Mouse (Mus musculus) forebrain, embryonic 11.5 days (tissue): ENCODE results near the gene Arhgap35. TPM values are rescaled to one million over a fixed set of nuclear protein-coding genes. Genes with fewer than 3 reads are reported as not detected.

Source experiments
- ATAC-seq: fragments of 200-750 bp; cut with Nextera tagmentation; replicated peaks from 2 replicates; pipeline ENCODE4 v1.8.0; 2017; ENCODE audit warnings: moderate TSS enrichment; ENCODE audit not compliant: low FRiP score
- DNase-seq: peaks from one replicate; pipeline ENCODE4 v3.0.0-alpha.2; 2017; ENCODE audit warnings: low spot score
- H3K27ac ChIP-seq: fragments of 300-500 bp; sonication (generic); 2 replicates; pipeline ENCODE4 v1.5.1; 2014; ENCODE audit warnings: low read depth, low read length
- H3K27me3 ChIP-seq: fragments of 300-500 bp; sonication (generic); 2 replicates; pipeline ENCODE4 v1.6.1; 2014; ENCODE audit warnings: mild to moderate bottlenecking, low read length, mixed read lengths; ENCODE audit not compliant: control insufficient read depth, insufficient read depth
- H3K36me3 ChIP-seq: fragments of 300-500 bp; sonication (generic); 2 replicates; pipeline ENCODE4 v1.6.1; 2014; ENCODE audit warnings: mild to moderate bottlenecking, low read length, moderate library complexity, mixed read lengths; ENCODE audit not compliant: control insufficient read depth, insufficient read depth
- H3K4me1 ChIP-seq: fragments of 300-500 bp; sonication (generic); replicated peaks from 2 replicates; pipeline ENCODE4 v1.6.1; 2014; ENCODE audit warnings: low read length, mixed read lengths; ENCODE audit not compliant: control insufficient read depth, insufficient read depth
- H3K4me2 ChIP-seq: fragments of 300-500 bp; sonication (generic); 2 replicates; pipeline ENCODE4 v1.6.1; 2014; ENCODE audit warnings: low read depth, mild to moderate bottlenecking, low read length, moderate library complexity, mixed read lengths; ENCODE audit not compliant: severe bottlenecking
- H3K4me3 ChIP-seq: fragments of 300-500 bp; sonication (generic); 2 replicates; pipeline ENCODE4 v1.5.1; 2014; ENCODE audit warnings: low read depth, low read length
- H3K9ac ChIP-seq: fragments of 300-500 bp; sonication (generic); 2 replicates; pipeline ENCODE4 v1.6.1; 2014; ENCODE audit warnings: low read length
- H3K9me3 ChIP-seq: fragments of 300-500 bp; sonication (generic); 2 replicates; pipeline ENCODE4 v1.6.1; 2016; ENCODE audit warnings: low read length, mixed read lengths; ENCODE audit not compliant: control insufficient read depth
- WGBS: fragments of 180-500 bp; shearing (Covaris S2); extraction: QIAGEN DNeasy Blood & Tissue Kit; methylation state at CpG from one replicate; pipeline ENCODE4 v1.1.7; 2014; 5-methylcytosine and 5-hydroxymethylcytosine counted together
- polyA plus RNA-seq: library from polyadenylated mRNA; unstranded; fragments of >200 nt; fragmentation: Nextera tagmentation; extraction: Ambion mirVana; gene quantifications from 2 replicates; pipeline ENCODE4 v1.2.1, GENCODE M21; 2014

Gene Arhgap35
- polyA plus RNA-seq, 1 experiment from 2014 or later = 45.2 TPM

DNA sequence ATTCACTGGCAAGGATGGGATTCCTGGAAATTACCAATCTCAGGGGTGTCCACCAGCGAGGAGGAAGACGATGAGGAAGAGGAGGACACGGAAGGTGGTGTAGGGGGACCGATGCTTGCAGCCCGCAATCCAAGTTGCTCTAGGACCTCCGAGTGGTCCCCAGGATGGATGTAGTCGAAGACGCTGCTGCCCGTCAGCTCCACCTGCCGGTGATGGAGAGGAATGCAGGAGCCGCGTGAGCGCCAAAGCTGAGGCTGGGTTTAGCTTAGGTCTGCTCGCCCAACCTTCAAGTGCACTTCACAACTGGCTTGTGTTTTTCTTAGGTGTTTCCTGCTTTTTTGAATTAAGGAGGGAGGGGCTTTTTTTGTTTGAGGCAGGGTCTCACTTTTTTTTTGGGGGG, 151.6 kb downstream of the Arhgap35 start:
- 2% methylated on average over 14 of the region's 14 CpGs for WGBS
- no peaks in the 10 kb centered on the region for H3K36me3 ChIP-seq
- DNase-seq = peak; percentile 93
- H3K4me2 ChIP-seq = no peak overlapping the region
- peaks cover 4% of the 10 kb centered on the region; the same call in 1 of the 2 replicates for H3K4me1 ChIP-seq
- ATAC-seq = peak; percentile 32; the same call in 1 of the 2 replicates
- H3K9me3 ChIP-seq = no peaks in the 10 kb centered on the region
- H3K4me3 ChIP-seq = no peak overlapping the region
- H3K27me3 ChIP-seq = no peaks in the 10 kb centered on the region; the same call in 1 of the 2 replicates
- no peak overlapping the region for H3K9ac ChIP-seq
- no peak overlapping the region for H3K27ac ChIP-seq

DNA sequence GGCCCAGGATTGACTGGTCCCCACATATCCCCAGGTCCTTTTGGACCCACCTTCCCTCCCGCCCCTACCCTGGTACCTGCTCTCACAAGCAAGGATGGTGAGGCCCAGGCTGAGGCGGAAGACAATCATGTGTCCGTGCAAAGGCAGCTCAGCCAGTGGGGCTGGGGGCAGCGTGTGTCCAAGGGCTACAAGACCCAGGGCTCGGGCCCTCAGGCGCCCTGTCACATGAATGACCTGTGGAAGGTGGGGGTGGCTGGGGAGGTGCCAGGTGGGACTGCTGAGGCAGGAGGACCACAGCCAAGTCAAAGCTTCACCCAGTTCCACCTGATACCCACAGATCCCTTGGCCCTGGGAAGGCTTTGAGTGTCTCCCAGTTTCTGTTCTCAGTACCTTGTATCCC, 153.1 kb downstream of the Arhgap35 start:
- Histone ChIP-seq H3K4me1 (no peaks in the 10 kb centered on the region), H3K4me2 (no peak overlapping the region), H3K36me3 (no peaks in the 10 kb centered on the region), H3K27ac (no peak overlapping the region), H3K4me3 (no peak overlapping the region), H3K9ac (no peak overlapping the region), H3K27me3 (no peaks in the 10 kb centered on the region; the same call in 1 of the 2 replicates), H3K9me3 (no peaks in the 10 kb centered on the region)
- DNase-seq (no peak), ATAC-seq (no peak)
- WGBS = 79% methylated on average over 6 of the region's 6 CpGs

GRCm38 (mm10) chr7:16461151-16461550, 153.6 kb downstream of the Arhgap35 start:
- no peak overlapping the region for H3K27ac ChIP-seq
- 58% methylated on average over 6 of the region's 6 CpGs for WGBS

DNA sequence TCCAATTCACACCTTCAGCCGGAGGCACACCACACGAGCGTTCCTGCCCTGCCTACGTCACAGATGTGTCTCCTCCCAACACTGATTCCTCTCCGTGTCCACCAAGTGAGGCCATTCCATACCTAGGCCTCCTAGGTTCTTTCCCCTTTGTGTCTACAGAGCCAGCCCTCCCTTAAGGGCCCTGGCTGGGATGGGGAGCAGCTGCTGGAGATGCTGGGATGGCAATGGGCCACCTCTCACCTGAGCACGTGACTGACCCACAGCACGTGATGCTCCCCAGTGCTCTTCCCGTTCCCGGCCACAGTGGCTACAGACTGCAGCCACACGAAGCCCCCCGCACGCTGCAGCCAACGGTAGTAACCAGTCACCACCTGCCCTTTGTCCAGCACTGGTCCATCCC, 154.2 kb downstream of the Arhgap35 start:
- Histone ChIP-seq H3K4me1 (no peaks in the 10 kb centered on the region), H3K4me3 (no peak overlapping the region), H3K36me3 (no peaks in the 10 kb centered on the region), H3K27me3 (no peaks in the 10 kb centered on the region; the same call in 1 of the 2 replicates), H3K9ac (no peak overlapping the region), H3K4me2 (no peak overlapping the region), H3K9me3 (no peaks in the 10 kb centered on the region), H3K27ac (no peak overlapping the region)
- WGBS = 68% methylated on average over 13 of the region's 13 CpGs
- no peak for ATAC-seq
- DNase-seq = no peak

More at GRCm38 (mm10) chr7:16461151-16461550, 153.6 kb downstream of the Arhgap35 start:
- no peaks in the 10 kb centered on the region for H3K9me3 ChIP-seq
- no peak overlapping the region for H3K4me3 ChIP-seq
- no peaks in the 10 kb centered on the region; the same call in 1 of the 2 replicates for H3K27me3 ChIP-seq
- no peak overlapping the region for H3K9ac ChIP-seq
- DNase-seq (no peak), ATAC-seq (no peak)
- no peaks in the 10 kb centered on the region for H3K36me3 ChIP-seq
- H3K4me2 ChIP-seq = no peak overlapping the region
- H3K4me1 ChIP-seq = no peaks in the 10 kb centered on the region

DNA sequence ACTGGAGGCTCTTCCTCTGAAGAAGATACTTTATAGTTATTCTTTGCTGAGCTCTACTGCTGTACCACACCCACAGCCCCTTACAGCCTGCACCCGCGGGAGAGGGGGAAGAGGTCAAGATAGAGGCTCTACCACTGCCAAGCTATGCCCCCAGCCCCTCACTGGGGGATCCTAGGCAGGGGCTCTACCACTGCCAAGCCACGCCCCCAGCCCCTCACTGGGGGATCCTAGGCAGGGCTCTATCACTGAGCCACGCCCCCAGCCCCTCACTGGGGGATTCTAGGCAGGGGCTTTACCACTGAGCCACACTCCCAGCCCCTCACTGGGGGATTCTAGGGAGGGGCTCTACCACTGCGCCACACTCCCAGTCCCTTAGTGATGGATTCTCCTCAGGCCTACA, 158.5 kb downstream of the Arhgap35 start:
- Histone ChIP-seq H3K4me2 (no peak overlapping the region), H3K27ac (no peak overlapping the region), H3K27me3 (no peaks in the 10 kb centered on the region), H3K4me1 (peaks cover 5% of the 10 kb centered on the region), H3K9me3 (no peaks in the 10 kb centered on the region), H3K36me3 (no peaks in the 10 kb centered on the region), H3K9ac (no peak overlapping the region), H3K4me3 (no peak overlapping the region)
- no peak for ATAC-seq
- 85% methylated on average over 5 of the region's 5 CpGs for WGBS
- DNase-seq = no peak

DNA sequence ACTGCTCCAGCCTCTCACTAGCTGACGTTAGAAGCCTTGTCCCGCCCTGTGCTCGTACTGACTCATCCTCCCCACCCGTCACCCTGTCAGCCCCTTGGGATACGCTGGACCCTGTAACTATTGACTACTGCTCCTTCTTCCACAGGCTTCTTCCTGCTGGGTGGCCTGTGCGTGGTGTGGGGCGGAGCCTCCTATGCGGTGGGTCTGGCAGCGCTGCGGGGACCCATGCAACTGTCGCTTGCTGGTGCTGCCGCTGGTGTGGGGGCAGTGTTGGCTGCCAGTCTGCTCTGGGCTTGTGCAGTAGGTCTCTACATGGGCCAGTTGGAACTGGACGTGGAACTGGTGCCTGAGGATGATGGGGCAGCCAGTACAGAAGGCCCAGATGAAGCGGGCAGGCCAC, 159.8 kb downstream of the Arhgap35 start:
- Histone ChIP-seq H3K9ac (no peak overlapping the region), H3K36me3 (no peaks in the 10 kb centered on the region), H3K27me3 (no peaks in the 10 kb centered on the region), H3K9me3 (no peaks in the 10 kb centered on the region), H3K4me3 (no peak overlapping the region), H3K27ac (no peak overlapping the region), H3K4me2 (no peak overlapping the region), H3K4me1 (peaks cover 5% of the 10 kb centered on the region)
- ATAC-seq (no peak), DNase-seq (no peak)
- WGBS = 95% methylated on average over 14 of the region's 14 CpGs

DNA sequence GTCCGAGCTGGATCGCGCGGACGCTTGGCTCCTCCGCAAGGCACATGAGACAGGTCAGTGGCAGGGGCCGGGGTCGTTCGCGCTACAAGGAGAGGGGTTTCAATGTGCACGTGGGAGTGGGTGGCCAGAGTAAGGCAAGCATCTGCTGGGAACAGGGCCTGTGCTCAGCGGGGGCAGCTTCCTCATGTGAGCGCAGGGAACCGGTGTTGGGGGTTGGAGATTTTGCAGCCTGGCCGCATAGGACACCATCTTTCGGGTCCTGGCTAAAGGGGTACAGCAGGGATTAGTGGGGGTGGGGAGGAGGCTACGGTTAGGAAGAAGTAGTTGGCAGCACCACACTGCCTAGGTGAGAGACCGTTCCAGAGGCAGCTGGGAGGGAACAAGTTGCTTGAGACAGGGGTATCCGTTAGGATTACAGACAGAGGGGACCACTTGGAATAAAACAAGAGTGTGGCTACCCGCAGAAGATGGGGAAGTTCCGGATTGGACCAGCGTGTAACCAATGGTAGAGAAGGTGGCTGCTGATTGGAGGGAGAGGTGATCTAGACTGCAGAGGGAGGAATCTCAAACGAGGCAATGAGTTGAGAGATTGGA, 161.6 kb downstream of the Arhgap35 start:
- peak; percentile 77 for ATAC-seq
- Histone ChIP-seq H3K4me2 (peak overlapping the region; percentile 91), H3K9me3 (no peaks in the 10 kb centered on the region), H3K9ac (peak overlapping the region; percentile 69), H3K27ac (peak overlapping the region; percentile 37; the same call in 1 of the 2 replicates), H3K4me1 (peaks cover 5% of the 10 kb centered on the region), H3K36me3 (no peaks in the 10 kb centered on the region), H3K4me3 (peak overlapping the region; percentile 77), H3K27me3 (no peaks in the 10 kb centered on the region)
- under 1% methylated on average over 23 of the region's 23 CpGs for WGBS
- DNase-seq = peak; percentile 76

DNA sequence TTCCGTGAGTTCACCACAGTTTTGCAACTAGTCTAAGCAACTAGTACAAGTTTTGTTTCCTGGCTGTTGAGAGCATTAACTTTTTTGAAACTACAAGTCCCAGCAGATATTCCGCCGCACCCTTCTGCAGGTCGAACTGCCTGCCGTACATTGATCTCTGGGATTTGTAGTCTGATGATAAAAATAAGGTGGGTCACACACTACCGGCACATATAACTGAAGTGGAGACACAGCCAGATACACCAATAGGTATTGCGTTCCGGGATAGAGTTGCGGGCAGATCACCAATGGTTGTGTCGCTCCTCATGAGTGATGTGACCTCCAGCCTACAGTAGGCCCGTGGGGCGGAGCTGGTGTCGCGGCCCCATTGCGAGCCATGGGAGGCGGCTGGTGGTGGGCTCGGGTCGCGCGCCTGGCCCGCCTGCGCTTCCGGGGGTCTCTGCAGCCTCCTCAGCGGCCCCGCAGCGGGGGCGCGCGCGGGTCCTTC, 162.2 kb downstream of the Arhgap35 start, which contains the start of gene Tmem160:
Tmem160 (plus strand) TSS at position 193 of the 487 bp plus-strand sequence.
- Histone ChIP-seq H3K4me3 (peak within 1 kb of the TSS; percentile 77), H3K27me3 (no peaks in the 10 kb centered on the region), H3K9ac (peak within 1 kb of the TSS; percentile 69), H3K9me3 (no peaks in the 10 kb centered on the region), H3K4me1 (peaks cover 5% of the 10 kb centered on the region), H3K4me2 (peak within 1 kb of the TSS; percentile 91), H3K36me3 (no peaks in the 10 kb centered on the region), H3K27ac (peak within 1 kb of the TSS; percentile 37; the same call in 1 of the 2 replicates)
- WGBS = under 1% methylated on average over 30 of the region's 30 CpGs
- DNase-seq = peak; percentile 90
- peak; percentile 96 for ATAC-seq

DNA sequence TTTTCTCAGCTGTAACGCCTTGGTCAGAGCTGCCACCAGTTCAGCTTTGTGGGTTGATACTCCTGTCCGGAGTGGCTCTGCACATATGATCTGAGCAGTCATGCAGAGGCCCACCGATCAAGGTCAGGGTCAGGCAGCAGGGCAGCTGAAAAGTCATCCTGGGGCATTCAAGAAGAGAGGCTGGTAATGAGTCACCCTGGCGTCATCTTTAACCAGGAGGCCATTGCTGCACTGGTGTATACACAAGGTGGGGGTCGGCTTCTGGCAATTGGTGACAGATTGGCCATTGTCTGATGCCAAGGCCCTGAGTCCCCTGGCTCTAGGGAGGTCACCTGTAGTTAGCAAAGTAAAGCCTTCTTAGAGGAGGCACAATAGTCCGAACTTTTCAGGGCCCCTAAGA, 163.1 kb downstream of the Arhgap35 start:
- no peak for ATAC-seq
- no peak for DNase-seq
- no peaks in the 10 kb centered on the region for H3K27me3 ChIP-seq
- no peak overlapping the region for H3K27ac ChIP-seq
- H3K9me3 ChIP-seq = no peaks in the 10 kb centered on the region
- H3K9ac ChIP-seq = no peak overlapping the region
- no peaks in the 10 kb centered on the region for H3K36me3 ChIP-seq
- no peak overlapping the region for H3K4me3 ChIP-seq
- 76% methylated on average over 6 of the region's 6 CpGs for WGBS
- H3K4me2 ChIP-seq = no peak overlapping the region
- H3K4me1 ChIP-seq = peaks cover 5% of the 10 kb centered on the region
